32 mouse cellular contexts compared by ENCODE assay signal in genomic region chr8:10914616-10915015, GRCm38 (mm10).
A peak's percentile ranks its signal among the peaks of the same experiment; 100 is the strongest.
DNase-seq lines count a peak whose midpoint lies in the region; ATAC-seq and TF ChIP-seq lines count a peak whose summit lies in the region.
"Had no signal": no experiment of that assay in that cellular context is flagged by ENCODE, and none has a peak within 500 bp of the region (broad histone marks: within the 10 kb centered on the region; RNA-seq: fewer than 3 reads in every experiment).

No protein-coding gene starts in this region.

- 52% methylated on average over 8 of the region's 8 CpGs for WGBS in intestine, embryonic 15.5 days
- WGBS in intestine, embryonic 16.5 days, result 57% methylated on average over 8 of the region's 8 CpGs
- 55% methylated on average over 8 of the region's 8 CpGs for WGBS in lung, postnatal 0 days

- no peaks in the 10 kb centered on the region for H3K9me3 ChIP-seq in intestine, embryonic 15.5 days
- H3K9me3 ChIP-seq in intestine, embryonic 16.5 days (ENCODE audit: control insufficient read depth, low read length), result no peaks in the 10 kb centered on the region
- H3K9me3 ChIP-seq in lung, postnatal 0 days (ENCODE audit: low read length), result no peaks in the 10 kb centered on the region
- H3K9me3 ChIP-seq: forebrain, embryonic 12.5 days; heart, embryonic 10.5 days; heart, embryonic 15.5 days; hindbrain, embryonic 13.5 days; limb, embryonic 12.5 days; liver, embryonic 13.5 days; lung, embryonic 15.5 days; megakaryocyte, embryonic 14.5 days; midbrain, embryonic 12.5 days; neural tube, embryonic 12.5 days had no signal

- peaks cover 15% of the 10 kb centered on the region; the same call in 1 of the 2 replicates for H3K4me1 ChIP-seq in intestine, embryonic 15.5 days (replicated peaks)
- H3K4me1 ChIP-seq in intestine, embryonic 16.5 days (ENCODE audit: control insufficient read depth, insufficient read depth, low read length), result peaks cover 16% of the 10 kb centered on the region
- H3K4me1 ChIP-seq in lung, postnatal 0 days (ENCODE audit: insufficient read depth, low read depth, low read length), result peaks cover 6% of the 10 kb centered on the region; the same call in 1 of the 2 replicates
- H3K4me1 ChIP-seq: forebrain, embryonic 12.5 days; hindbrain, embryonic 13.5 days; midbrain, embryonic 12.5 days; neural tube, embryonic 12.5 days had no signal

- no peak overlapping the region for H3K9ac ChIP-seq in intestine, embryonic 15.5 days
- H3K9ac ChIP-seq in intestine, embryonic 16.5 days (ENCODE audit: low read depth, low read length), result no peak overlapping the region
- H3K9ac ChIP-seq in lung, postnatal 0 days (replicated peaks; ENCODE audit: low read depth), result no peak overlapping the region
- H3K9ac ChIP-seq: forebrain, embryonic 12.5 days; forebrain, postnatal 0 days; heart, embryonic 15.5 days; hindbrain, embryonic 13.5 days; limb, embryonic 12.5 days; liver, embryonic 13.5 days; lung, embryonic 15.5 days; midbrain, embryonic 12.5 days; neural tube, embryonic 12.5 days had no signal

- H3K27ac ChIP-seq in intestine, embryonic 15.5 days, result no peak overlapping the region
- H3K27ac ChIP-seq in intestine, embryonic 16.5 days (ENCODE audit: low read length), result no peak overlapping the region
- H3K27ac ChIP-seq in lung, postnatal 0 days (ENCODE audit: low read length), result no peak overlapping the region
- H3K27ac ChIP-seq: forebrain, embryonic 12.5 days; heart, embryonic 10.5 days; heart, embryonic 15.5 days; hindbrain, embryonic 13.5 days; left cerebral cortex, adult 2 months; limb, embryonic 12.5 days; liver, embryonic 13.5 days; lung, embryonic 15.5 days; midbrain, embryonic 12.5 days; neural tube, embryonic 12.5 days had no signal

- peak; percentile 30; the same call in 1 of the 2 replicates for TF ChIP-seq CTCF in lung, postnatal 0 days (IDR thresholded peaks at IDR 0.05)

- no peak overlapping the region for H3K4me3 ChIP-seq in intestine, embryonic 15.5 days (replicated peaks)
- no peak overlapping the region for H3K4me3 ChIP-seq in intestine, embryonic 16.5 days (ENCODE audit: low read length)
- H3K4me3 ChIP-seq in lung, postnatal 0 days (ENCODE audit: low read depth, low read length), result no peak overlapping the region
- H3K4me3 ChIP-seq: erythroblast, embryonic 14.5 days; forebrain, embryonic 12.5 days; heart, embryonic 10.5 days; heart, embryonic 15.5 days; hindbrain, embryonic 13.5 days; left cerebral cortex, adult 2 months; limb, embryonic 12.5 days; liver, embryonic 13.5 days; lung, embryonic 15.5 days; megakaryocyte, embryonic 14.5 days; midbrain, embryonic 12.5 days; myocyte; neural tube, embryonic 12.5 days had no signal

- no peaks in the 10 kb centered on the region for H3K36me3 ChIP-seq in intestine, embryonic 15.5 days
- H3K36me3 ChIP-seq in intestine, embryonic 16.5 days (ENCODE audit: control insufficient read depth, insufficient read depth, low read length), result no peaks in the 10 kb centered on the region
- no peaks in the 10 kb centered on the region for H3K36me3 ChIP-seq in lung, postnatal 0 days (ENCODE audit: insufficient read depth, low read length)
- H3K36me3 ChIP-seq: forebrain, embryonic 12.5 days; heart, embryonic 10.5 days; heart, embryonic 15.5 days; hindbrain, embryonic 13.5 days; limb, embryonic 12.5 days; liver, embryonic 13.5 days; lung, embryonic 15.5 days; midbrain, embryonic 12.5 days; neural tube, embryonic 12.5 days had no signal

- TF ChIP-seq EP300 in lung, postnatal 0 days (IDR thresholded peaks at IDR 0.05), result peak; percentile 98

- DNase-seq in lung, postnatal 0 days (ENCODE audit: low spot score), result peak; percentile 86
- DNase-seq in lung, postnatal 4 days, result peak; percentile 40 to 51
- no peak for DNase-seq in gastrocnemius, postnatal 25 days
- DNase-seq: adrenal gland, adult 2 months; B cell, adult 2 months; cerebellum, adult 2 months; cerebellum, postnatal 14 days; forebrain, postnatal 0 days; heart, adult 11 months; heart, postnatal 36 days; kidney, adult 18-20 months; kidney, postnatal 10 days; liver, embryonic 13.5 days; right cerebral cortex, adult 18-20 months; thymus, adult 2 months; thymus, postnatal 36 days had no signal

- H3K27me3 ChIP-seq in intestine, embryonic 15.5 days (replicated peaks), result no peaks in the 10 kb centered on the region
- peaks cover 3% of the 10 kb centered on the region; the same call in 1 of the 2 replicates for H3K27me3 ChIP-seq in intestine, embryonic 16.5 days (replicated peaks; ENCODE audit: control insufficient read depth, insufficient read depth, low read length)
- 0 out of 2 replicates have a peak, but pooled peaks cover 2% of the 10 kb centered on the region for H3K27me3 ChIP-seq in lung, postnatal 0 days (replicated peaks; ENCODE audit: insufficient read depth, low read length)
- H3K27me3 ChIP-seq: limb, embryonic 12.5 days had no signal

- H3K4me2 ChIP-seq in intestine, embryonic 15.5 days (replicated peaks), result no peak overlapping the region
- H3K4me2 ChIP-seq in intestine, embryonic 16.5 days (ENCODE audit: low read depth, low read length), result no peak overlapping the region
- no peak overlapping the region for H3K4me2 ChIP-seq in lung, postnatal 0 days (replicated peaks; ENCODE audit: low read depth, low read length)
- H3K4me2 ChIP-seq: forebrain, embryonic 12.5 days; heart, embryonic 15.5 days; hindbrain, embryonic 13.5 days; limb, embryonic 12.5 days; liver, embryonic 13.5 days; lung, embryonic 15.5 days; midbrain, embryonic 12.5 days; neural tube, embryonic 12.5 days had no signal

- ATAC-seq in intestine, embryonic 15.5 days, result 0 out of 2 replicates have a peak, but pooled peaks have one; percentile 15
- ATAC-seq in intestine, embryonic 16.5 days, result 0 out of 2 replicates have a peak, but pooled peaks have one; percentile 26
- peak; percentile 71 for ATAC-seq in lung, postnatal 0 days
- no peak for ATAC-seq in erythroid progenitor cell, adult 5-6 weeks (replicated peaks; ENCODE audit: low FRiP score, poor library complexity, severe bottlenecking)
- ATAC-seq: activated CD4-positive, CD25-positive, alpha-beta regulatory T cell, adult 4 months; forebrain, postnatal 0 days had no signal
